Mouse (Mus musculus) granulocyte monocyte progenitor cell, adult 5-6 weeks (primary cell): ENCODE data around the gene Rest. TPM values are rescaled to one million over a fixed set of nuclear protein-coding genes. Genes with fewer than 3 reads are reported as not detected.

ENCODE experiments used
- ATAC-seq: replicated peaks from 2 replicates; pipeline ENCODE4 v1.8.0; 2016; ENCODE audit warnings: mild to moderate bottlenecking, moderate TSS enrichment, inconsistent platforms; ENCODE audit not compliant: poor library complexity, severe bottlenecking
- total RNA-seq, 2 experiments: library from RNA; stranded (forward) in 1 of 2; stranded (reverse) in 1 of 2; fragments of 200-712, 200-1000 nt in 1 of 2; fragments of >200 nt in 1 of 2; fragmentation: Nextera tagmentation in 1 of 2; gene quantifications; 2 replicates each; pipeline ENCODE4 v1.2.3; 2014 to 2017

Gene Rest
- total RNA-seq, 2 experiments from 2014 or later, result 21.4 to 49.3 TPM

GRCm38 (mm10) chr5:77262105-77262504, 3.2 kb upstream of the Rest start:
- ATAC-seq, result no peak

GRCm38 (mm10) chr5:77265671-77266065, 377 bp downstream of the Rest start:
- ATAC-seq, result peak; percentile 45

GRCm38 (mm10) chr5:77266066-77266885, 985 bp downstream of the Rest start:
- peak; percentile 16 for ATAC-seq

GRCm38 (mm10) chr5:77266886-77267401, 1.7 kb downstream of the Rest start:
- peak; percentile 32 for ATAC-seq

- no peak for ATAC-seq
Observed at GRCm38 (mm10) chr5:77267441-77267840, 2.1 kb downstream of the Rest start.

GRCm38 (mm10) chr5:77267957-77268624, 2.8 kb downstream of the Rest start:
- no peak for ATAC-seq

GRCm38 (mm10) chr5:77269399-77269798, 4.1 kb downstream of the Rest start:
- ATAC-seq, result no peak

- peak; percentile 45; the same call in 1 of the 2 replicates for ATAC-seq
Observed at GRCm38 (mm10) chr5:77273151-77273550, 7.9 kb downstream of the Rest start.

GRCm38 (mm10) chr5:77275950-77276349, 10.7 kb downstream of the Rest start:
- ATAC-seq, result peak; percentile 77

GRCm38 (mm10) chr5:77277204-77277603, 11.9 kb downstream of the Rest start:
- ATAC-seq, result no peak

- no peak for ATAC-seq
Observed at GRCm38 (mm10) chr5:77281518-77282174, 16.4 kb downstream of the Rest start.

- no peak for ATAC-seq
Observed at GRCm38 (mm10) chr5:77282242-77282641, 17.0 kb downstream of the Rest start.

- no peak for ATAC-seq
Observed at GRCm38 (mm10) chr5:77285685-77286084, 20.4 kb downstream of the Rest start.

GRCm38 (mm10) chr5:77286904-77287303, 21.6 kb downstream of the Rest start:
- ATAC-seq, result no peak

GRCm38 (mm10) chr5:77287901-77288300, 22.6 kb downstream of the Rest start:
- ATAC-seq, result no peak

GRCm38 (mm10) chr5:77289686-77290085, 24.4 kb downstream of the Rest start:
- ATAC-seq, result peak; percentile 19

- ATAC-seq, result no peak
Observed at GRCm38 (mm10) chr5:77290606-77291005, 25.3 kb downstream of the Rest start.

GRCm38 (mm10) chr5:77292803-77293522, 27.7 kb downstream of the Rest start:
- peak; percentile 98 for ATAC-seq

- peak; percentile 52 for ATAC-seq
Observed at GRCm38 (mm10) chr5:77299486-77299885, 34.2 kb downstream of the Rest start.

- no peak for ATAC-seq
Observed at GRCm38 (mm10) chr5:77301296-77301903, 36.1 kb downstream of the Rest start.
